Comparison of ENCODE assay signal across 26 mouse cellular contexts in the genomic region with DNA sequence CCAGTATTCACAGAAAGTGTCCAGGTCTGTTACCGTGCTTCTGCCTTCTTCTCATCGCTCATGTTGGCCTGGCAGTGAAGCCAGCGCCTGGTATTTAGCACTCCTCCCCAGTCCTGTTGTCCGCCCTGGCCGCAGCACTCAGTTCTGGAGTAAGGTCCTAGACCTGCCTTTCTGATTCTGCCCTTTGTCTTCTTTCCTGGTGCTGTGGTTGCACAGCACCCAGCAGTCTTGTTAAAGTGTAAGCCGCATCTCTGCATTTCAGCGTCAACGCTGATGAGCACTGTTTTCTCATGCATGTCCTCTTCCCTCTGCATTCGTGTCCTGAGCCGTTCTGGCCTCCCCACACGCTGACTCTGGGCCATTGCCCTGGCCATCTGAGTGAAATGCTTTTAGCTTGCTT. TPM values are rescaled to one million over a fixed set of nuclear protein-coding genes. Genes with fewer than 3 reads are reported as not detected.
A peak's percentile ranks its signal among the peaks of the same experiment; 100 is the strongest.
DNase-seq lines count a peak whose midpoint lies in the region; ATAC-seq lines count a peak whose summit lies in the region.
"Had no signal": no experiment of that assay in that cellular context is flagged by ENCODE, and none has a peak within 500 bp of the region (broad histone marks: within the 10 kb centered on the region; RNA-seq: fewer than 3 reads in every experiment).

No protein-coding gene starts in this region.

- no peak overlapping the region for H3K27ac ChIP-seq in midbrain, embryonic 11.5 days (ENCODE audit: low read depth, low read length)
- no peak overlapping the region for H3K27ac ChIP-seq in midbrain, embryonic 14.5 days (replicated peaks; ENCODE audit: low read depth, low read length)
- H3K27ac ChIP-seq in kidney, embryonic 15.5 days = peak overlapping the region; percentile 23; the same call in 1 of the 2 replicates
- H3K27ac ChIP-seq: embryonic facial prominence, embryonic 10.5 days; embryonic facial prominence, embryonic 15.5 days; forebrain, embryonic 13.5 days; hindbrain, embryonic 10.5 days; layer of hippocampus, adult 2 months; left cerebral cortex, adult 2 months; limb, embryonic 12.5 days; liver, embryonic 14.5 days; midbrain, embryonic 13.5 days had no signal

- no peak overlapping the region for H3K4me2 ChIP-seq in midbrain, embryonic 11.5 days
- no peak overlapping the region for H3K4me2 ChIP-seq in midbrain, embryonic 14.5 days (ENCODE audit: low read length)
- no peak overlapping the region for H3K4me2 ChIP-seq in kidney, embryonic 15.5 days
- H3K4me2 ChIP-seq: embryonic facial prominence, embryonic 15.5 days; forebrain, embryonic 13.5 days; limb, embryonic 12.5 days; midbrain, embryonic 13.5 days had no signal

- H3K27me3 ChIP-seq in midbrain, embryonic 11.5 days (ENCODE audit: control insufficient read depth, insufficient read depth, low read length) = no peaks in the 10 kb centered on the region
- H3K27me3 ChIP-seq in midbrain, embryonic 14.5 days (ENCODE audit: control insufficient read depth, insufficient read depth, low read length) = no peaks in the 10 kb centered on the region
- H3K27me3 ChIP-seq in kidney, embryonic 15.5 days = no peaks in the 10 kb centered on the region
- H3K27me3 ChIP-seq: embryonic facial prominence, embryonic 15.5 days; forebrain, embryonic 13.5 days; limb, embryonic 12.5 days; megakaryocyte, embryonic 14.5 days; midbrain, embryonic 13.5 days had no signal

- H3K4me1 ChIP-seq in midbrain, embryonic 11.5 days (ENCODE audit: control insufficient read depth, insufficient read depth, low read length) = peaks cover 6% of the 10 kb centered on the region
- H3K4me1 ChIP-seq in midbrain, embryonic 14.5 days (ENCODE audit: control insufficient read depth, insufficient read depth, low read length) = no peaks in the 10 kb centered on the region
- peaks cover 10% of the 10 kb centered on the region; the same call in 1 of the 2 replicates for H3K4me1 ChIP-seq in kidney, embryonic 15.5 days

- H3K9ac ChIP-seq in midbrain, embryonic 11.5 days (ENCODE audit: low read length) = no peak overlapping the region
- H3K9ac ChIP-seq in midbrain, embryonic 14.5 days (replicated peaks; ENCODE audit: low read length) = no peak overlapping the region
- no peak overlapping the region for H3K9ac ChIP-seq in kidney, embryonic 15.5 days
- H3K9ac ChIP-seq: embryonic facial prominence, embryonic 15.5 days; forebrain, embryonic 13.5 days; limb, embryonic 12.5 days; liver, embryonic 14.5 days; midbrain, embryonic 13.5 days had no signal

- 0 out of 2 replicates have a peak, but pooled peaks cover 3% of the 10 kb centered on the region for H3K36me3 ChIP-seq in midbrain, embryonic 11.5 days (ENCODE audit: control insufficient read depth, insufficient read depth, low read length)
- H3K36me3 ChIP-seq in midbrain, embryonic 14.5 days (ENCODE audit: control insufficient read depth, insufficient read depth, low read length) = peaks cover 28% of the 10 kb centered on the region
- H3K36me3 ChIP-seq in kidney, embryonic 15.5 days = peaks cover 26% of the 10 kb centered on the region

- 95% methylated on average over 11 of the region's 11 CpGs for WGBS in midbrain, embryonic 11.5 days
- 95% methylated on average over 11 of the region's 11 CpGs for WGBS in midbrain, embryonic 14.5 days
- 87% methylated on average over 11 of the region's 11 CpGs for WGBS in kidney, embryonic 15.5 days

- no peak overlapping the region for H3K4me3 ChIP-seq in midbrain, embryonic 11.5 days (ENCODE audit: low read depth, low read length)
- no peak overlapping the region for H3K4me3 ChIP-seq in midbrain, embryonic 14.5 days (replicated peaks; ENCODE audit: low read depth, low read length)
- H3K4me3 ChIP-seq in kidney, embryonic 15.5 days (replicated peaks) = no peak overlapping the region
- H3K4me3 ChIP-seq: embryonic facial prominence, embryonic 10.5 days; embryonic facial prominence, embryonic 15.5 days; forebrain, embryonic 13.5 days; hindbrain, embryonic 10.5 days; layer of hippocampus, adult 2 months; left cerebral cortex, adult 2 months; limb, embryonic 12.5 days; midbrain, embryonic 13.5 days had no signal

- DNase-seq in midbrain, embryonic 11.5 days (ENCODE audit: low spot score, missing footprints) = peak; percentile 6
- DNase-seq in midbrain, embryonic 14.5 days = no peak
- peak; percentile 64 to 83 for DNase-seq in kidney, postnatal 25 days
- peak; percentile 75 for DNase-seq in yolk sac, embryonic 10.5 days (ENCODE audit: low spot score)
- DNase-seq in layer of hippocampus, adult 11-12 months (ENCODE audit: low spot score) = no peak
- no peak for DNase-seq in gastrocnemius, adult 8-10 months (ENCODE audit: low spot score in 2 of 2)
- no peak for DNase-seq in cerebellum, adult 8-10 months
- DNase-seq: adrenal gland, postnatal 14 days; B cell, adult 2 months; cerebellum, adult 11-12 months; cerebellum, postnatal 14 days; gastrocnemius, postnatal 14 days; heart, postnatal 14 days; lung, postnatal 36 days had no signal

- no peak for ATAC-seq in midbrain, embryonic 11.5 days (ENCODE audit: low FRiP score)
- no peak for ATAC-seq in midbrain, embryonic 14.5 days (ENCODE audit: low FRiP score, low TSS enrichment)
- peak; percentile 56; the same call in 1 of the 2 replicates for ATAC-seq in kidney, embryonic 15.5 days (replicated peaks; ENCODE audit: low FRiP score)
- ATAC-seq: forebrain, embryonic 13.5 days; hindbrain, embryonic 16.5 days; midbrain, embryonic 13.5 days had no signal

- H3K9me3 ChIP-seq in midbrain, embryonic 11.5 days (ENCODE audit: control insufficient read depth, low read length) = no peaks in the 10 kb centered on the region
- H3K9me3 ChIP-seq in midbrain, embryonic 14.5 days (ENCODE audit: control insufficient read depth, low read length) = no peaks in the 10 kb centered on the region
- no peaks in the 10 kb centered on the region for H3K9me3 ChIP-seq in kidney, embryonic 15.5 days (replicated peaks)
- H3K9me3 ChIP-seq: embryonic facial prominence, embryonic 10.5 days; embryonic facial prominence, embryonic 15.5 days; forebrain, embryonic 13.5 days; hindbrain, embryonic 10.5 days; limb, embryonic 12.5 days; megakaryocyte, embryonic 14.5 days; midbrain, embryonic 13.5 days had no signal

RNA-seq across cellular contexts. Expression of a gene that starts 17.2 kb away (rescaled TPM):
- 53.1 and 56.4 TPM in 2 replicates for polyA plus RNA-seq in midbrain, embryonic 11.5 days (2014; fragmentation: Nextera tagmentation; extraction: Ambion mirVana)
- polyA plus RNA-seq in midbrain, embryonic 14.5 days (2014; fragmentation: Nextera tagmentation; extraction: Ambion mirVana) = 38.3 and 50.5 TPM in 2 replicates
- 42.0 and 50.4 TPM in 2 replicates for polyA plus RNA-seq in kidney, embryonic 15.5 days (2015; fragmentation: Nextera tagmentation; extraction: Ambion mirVana)
- 10 to 100 TPM; 13.1 to 16.7 (median 14.9) TPM for total RNA-seq in gastrocnemius, adult 8-10 months (2022)

RNA-seq across cellular contexts. Expression of a gene that starts 28.5 kb away (rescaled TPM):
- polyA plus RNA-seq in midbrain, embryonic 11.5 days (2014; fragmentation: Nextera tagmentation; extraction: Ambion mirVana) = 69.5 and 81.7 TPM in 2 replicates
- polyA plus RNA-seq in midbrain, embryonic 14.5 days (2014; fragmentation: Nextera tagmentation; extraction: Ambion mirVana) = 52.0 and 60.3 TPM in 2 replicates
- 86.1 and 89.0 TPM in 2 replicates for polyA plus RNA-seq in kidney, embryonic 15.5 days (2015; fragmentation: Nextera tagmentation; extraction: Ambion mirVana)
- total RNA-seq in gastrocnemius, adult 8-10 months (2022) = 10 to 100 TPM; 21.4 to 25.7 (median 22.5) TPM

RNA-seq across cellular contexts. Expression of a gene that starts 50.4 kb away (rescaled TPM):
- 6.7 and 7.9 TPM in 2 replicates for polyA plus RNA-seq in midbrain, embryonic 11.5 days (2014; fragmentation: Nextera tagmentation; extraction: Ambion mirVana)
- polyA plus RNA-seq in midbrain, embryonic 14.5 days (2014; fragmentation: Nextera tagmentation; extraction: Ambion mirVana) = 3.2 and 4.6 TPM in 2 replicates
- polyA plus RNA-seq in kidney, embryonic 15.5 days (2015; fragmentation: Nextera tagmentation; extraction: Ambion mirVana) = 10.7 and 11.5 TPM in 2 replicates
- total RNA-seq in gastrocnemius, adult 8-10 months (2022) = 10 to 100 TPM; 26.7 to 45.4 (median 34.9) TPM

Comparison
In these comparisons a context has a peak if more than half of its experiments do, and no peak if none do; other contexts are left out.
1. DNase-seq: peak in midbrain, embryonic 11.5 days (single experiment), kidney, postnatal 25 days (2 of 2) and yolk sac, embryonic 10.5 days (single experiment); none in midbrain, embryonic 14.5 days (single experiment), layer of hippocampus, adult 11-12 months (single experiment), gastrocnemius, adult 8-10 months (0 of 2) and cerebellum, adult 8-10 months (single experiment).